Mouse (Mus musculus) midbrain, embryonic 16.5 days (tissue): ENCODE measurements at regions not wholly inside any gene's neighbourhood (a gene's known extent, or its start where the extent isn't known, plus 50 kb on each side); places are given as distances from the start of the nearest gene placed in this dataset.

ENCODE experiments used
- ATAC-seq: fragments of 200-750 bp; cut with Nextera tagmentation; 2 replicates; pipeline ENCODE4 v1.8.0; 2017; ENCODE audit warnings: moderate TSS enrichment
- H3K27ac ChIP-seq: fragments of 300-500 bp; sonication (generic); 2 replicates; pipeline ENCODE4 v1.5.1; 2014; ENCODE audit warnings: mild to moderate bottlenecking, low read length, mixed read lengths
- H3K27me3 ChIP-seq: fragments of 300-500 bp; sonication (generic); 2 replicates; pipeline ENCODE4 v1.6.1; 2014; ENCODE audit warnings: low read depth, low read length, mixed read lengths; ENCODE audit not compliant: control insufficient read depth, insufficient read depth
- H3K36me3 ChIP-seq: fragments of 300-500 bp; sonication (generic); 2 replicates; pipeline ENCODE4 v1.6.1; 2014; ENCODE audit warnings: mild to moderate bottlenecking, low read length, moderate library complexity, mixed read lengths; ENCODE audit not compliant: control insufficient read depth, insufficient read depth
- H3K4me1 ChIP-seq: fragments of 300-500 bp; sonication (generic); 2 replicates; pipeline ENCODE4 v1.6.1; 2014; ENCODE audit warnings: mild to moderate bottlenecking, low read length, mixed read lengths; ENCODE audit not compliant: control insufficient read depth, insufficient read depth
- H3K4me2 ChIP-seq: fragments of 300-500 bp; sonication (generic); 2 replicates; pipeline ENCODE4 v1.6.1; 2014; ENCODE audit warnings: mild to moderate bottlenecking, low read length, mixed read lengths
- H3K4me3 ChIP-seq: fragments of 300-500 bp; sonication (generic); 2 replicates; pipeline ENCODE4 v1.5.1; 2014; ENCODE audit warnings: low read depth, mild to moderate bottlenecking, low read length, moderate library complexity, mixed read lengths
- H3K9ac ChIP-seq: fragments of 300-500 bp; sonication (generic); 2 replicates; pipeline ENCODE4 v1.6.1; 2014; ENCODE audit warnings: low read depth, low read length, mixed read lengths
- H3K9me3 ChIP-seq: fragments of 300-500 bp; sonication (generic); replicated peaks from 2 replicates; pipeline ENCODE4 v1.6.1; 2014; ENCODE audit warnings: mild to moderate bottlenecking, low read length, mixed read lengths; ENCODE audit not compliant: control insufficient read depth, poor library complexity, severe bottlenecking
- WGBS: fragments of 180-500 bp; shearing (Covaris S2); extraction: QIAGEN DNeasy Blood & Tissue Kit; methylation state at CpG from one replicate; pipeline ENCODE4 v1.1.7; 2014; 5-methylcytosine and 5-hydroxymethylcytosine counted together

- Histone ChIP-seq H3K4me1 (0 out of 2 replicates have a peak, but pooled peaks cover 2% of the 10 kb centered on the region), H3K9me3 (no peaks in the 10 kb centered on the region), H3K4me2 (no peak overlapping the region), H3K27ac (no peak overlapping the region), H3K27me3 (no peaks in the 10 kb centered on the region), H3K36me3 (no peaks in the 10 kb centered on the region), H3K9ac (no peak overlapping the region), H3K4me3 (no peak overlapping the region)
- no peak for ATAC-seq
- 66% methylated on average over 4 of the region's 4 CpGs for WGBS
Measured at GRCm38 (mm10) chr10:9438366-9438765, 236.6 kb downstream of the Samd5 start.

DNA sequence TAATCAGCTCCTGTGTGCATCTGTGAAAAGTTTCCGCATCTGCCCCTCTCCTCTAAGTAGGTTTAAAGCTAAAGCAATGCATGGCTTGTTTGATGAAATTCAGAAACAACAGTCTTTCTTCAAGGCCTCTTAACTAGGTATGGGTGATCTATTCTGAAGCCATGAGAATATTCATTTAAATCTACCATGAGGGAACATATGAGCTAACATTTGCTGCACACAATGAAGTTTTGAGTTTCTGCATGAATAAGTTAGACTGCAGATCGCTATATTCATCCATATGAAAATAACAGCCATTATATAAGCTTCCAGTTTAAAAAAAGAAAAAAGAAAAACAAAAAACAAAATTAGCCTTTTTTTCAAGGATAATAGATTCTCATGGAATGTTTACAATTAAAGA lies 245.9 kb downstream of the Samd5 start:
- ATAC-seq: no peak
- Histone ChIP-seq H3K27ac (no peak overlapping the region), H3K9me3 (no peaks in the 10 kb centered on the region), H3K4me1 (no peaks in the 10 kb centered on the region), H3K36me3 (no peaks in the 10 kb centered on the region), H3K4me3 (no peak overlapping the region), H3K4me2 (no peak overlapping the region), H3K27me3 (no peaks in the 10 kb centered on the region), H3K9ac (no peak overlapping the region)
- 80% methylated on average over 2 of the region's 2 CpGs for WGBS

DNA sequence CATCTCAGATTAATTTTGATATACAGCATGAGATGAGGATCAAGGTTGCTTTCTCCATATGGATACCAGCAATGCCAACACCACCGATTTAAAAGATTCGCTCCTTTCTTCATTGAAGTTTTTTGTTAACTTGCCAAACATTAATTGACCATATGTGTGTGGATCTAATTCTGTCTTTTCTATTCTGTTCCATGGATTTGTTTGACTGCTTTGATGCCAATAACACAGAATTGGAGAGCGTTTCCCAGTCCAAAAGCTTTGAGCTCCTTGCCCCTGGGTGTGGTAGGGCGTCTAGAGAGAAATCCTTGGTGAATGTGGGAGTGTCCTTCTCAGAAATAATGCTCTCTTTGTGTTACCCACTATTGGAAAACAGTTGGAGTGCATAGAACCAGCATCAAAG lies 254.3 kb downstream of the Samd5 start:
- H3K9me3 ChIP-seq: no peaks in the 10 kb centered on the region
- no peak overlapping the region for H3K27ac ChIP-seq
- WGBS: 48% methylated on average over 4 of the region's 4 CpGs
- H3K9ac ChIP-seq: no peak overlapping the region
- H3K4me3 ChIP-seq: no peak overlapping the region
- no peaks in the 10 kb centered on the region for H3K27me3 ChIP-seq
- no peak for ATAC-seq
- H3K4me1 ChIP-seq: no peaks in the 10 kb centered on the region
- H3K36me3 ChIP-seq: no peaks in the 10 kb centered on the region
- no peak overlapping the region for H3K4me2 ChIP-seq

- WGBS: 97% methylated on average over 5 of the region's 5 CpGs
- no peak overlapping the region for H3K4me2 ChIP-seq
- H3K27me3 ChIP-seq: no peaks in the 10 kb centered on the region
- no peaks in the 10 kb centered on the region for H3K4me1 ChIP-seq
- H3K4me3 ChIP-seq: no peak overlapping the region
- H3K27ac ChIP-seq: no peak overlapping the region
- H3K9me3 ChIP-seq: no peaks in the 10 kb centered on the region
- no peaks in the 10 kb centered on the region for H3K36me3 ChIP-seq
- ATAC-seq: no peak
- no peak overlapping the region for H3K9ac ChIP-seq
Measured at GRCm38 (mm10) chr10:9416685-9417084, 258.3 kb downstream of the Samd5 start.

- Histone ChIP-seq H3K4me3 (no peak overlapping the region), H3K9me3 (no peaks in the 10 kb centered on the region), H3K4me1 (peaks cover 2% of the 10 kb centered on the region), H3K9ac (no peak overlapping the region), H3K27ac (no peak overlapping the region), H3K4me2 (no peak overlapping the region), H3K27me3 (no peaks in the 10 kb centered on the region), H3K36me3 (no peaks in the 10 kb centered on the region)
- no peak for ATAC-seq
- 61% methylated on average over 4 of the region's 4 CpGs for WGBS
Measured at GRCm38 (mm10) chr10:9406101-9406500, 268.9 kb downstream of the Samd5 start.

- no peaks in the 10 kb centered on the region for H3K27me3 ChIP-seq
- WGBS: 91% methylated on average over 2 of the region's 2 CpGs
- H3K36me3 ChIP-seq: no peaks in the 10 kb centered on the region
- ATAC-seq: no peak
- no peak overlapping the region for H3K9ac ChIP-seq
- H3K4me2 ChIP-seq: no peak overlapping the region
- H3K4me3 ChIP-seq: no peak overlapping the region
- peaks cover 3% of the 10 kb centered on the region for H3K4me1 ChIP-seq
- no peaks in the 10 kb centered on the region for H3K9me3 ChIP-seq
- no peak overlapping the region for H3K27ac ChIP-seq
Measured at GRCm38 (mm10) chr10:9405417-9405816, 269.6 kb downstream of the Samd5 start.

- Histone ChIP-seq H3K27ac (no peak overlapping the region), H3K4me3 (no peak overlapping the region), H3K9me3 (no peaks in the 10 kb centered on the region), H3K36me3 (no peaks in the 10 kb centered on the region), H3K27me3 (no peaks in the 10 kb centered on the region), H3K4me2 (no peak overlapping the region), H3K4me1 (peaks cover 3% of the 10 kb centered on the region), H3K9ac (no peak overlapping the region)
- ATAC-seq: no peak
- WGBS: 85% methylated on average over 6 of the region's 6 CpGs
Measured at GRCm38 (mm10) chr10:9404963-9405362, 270.0 kb downstream of the Samd5 start.

- no peaks in the 10 kb centered on the region for H3K9me3 ChIP-seq
- H3K27me3 ChIP-seq: no peaks in the 10 kb centered on the region
- 68% methylated on average over 15 of the region's 15 CpGs for WGBS
- H3K36me3 ChIP-seq: no peaks in the 10 kb centered on the region
- H3K4me1 ChIP-seq: peaks cover 3% of the 10 kb centered on the region
- ATAC-seq: no peak
- no peak overlapping the region for H3K4me2 ChIP-seq
- no peak overlapping the region for H3K27ac ChIP-seq
- H3K4me3 ChIP-seq: no peak overlapping the region
- H3K9ac ChIP-seq: no peak overlapping the region
Measured at GRCm38 (mm10) chr10:9400911-9401617, 273.9 kb downstream of the Samd5 start.

DNA sequence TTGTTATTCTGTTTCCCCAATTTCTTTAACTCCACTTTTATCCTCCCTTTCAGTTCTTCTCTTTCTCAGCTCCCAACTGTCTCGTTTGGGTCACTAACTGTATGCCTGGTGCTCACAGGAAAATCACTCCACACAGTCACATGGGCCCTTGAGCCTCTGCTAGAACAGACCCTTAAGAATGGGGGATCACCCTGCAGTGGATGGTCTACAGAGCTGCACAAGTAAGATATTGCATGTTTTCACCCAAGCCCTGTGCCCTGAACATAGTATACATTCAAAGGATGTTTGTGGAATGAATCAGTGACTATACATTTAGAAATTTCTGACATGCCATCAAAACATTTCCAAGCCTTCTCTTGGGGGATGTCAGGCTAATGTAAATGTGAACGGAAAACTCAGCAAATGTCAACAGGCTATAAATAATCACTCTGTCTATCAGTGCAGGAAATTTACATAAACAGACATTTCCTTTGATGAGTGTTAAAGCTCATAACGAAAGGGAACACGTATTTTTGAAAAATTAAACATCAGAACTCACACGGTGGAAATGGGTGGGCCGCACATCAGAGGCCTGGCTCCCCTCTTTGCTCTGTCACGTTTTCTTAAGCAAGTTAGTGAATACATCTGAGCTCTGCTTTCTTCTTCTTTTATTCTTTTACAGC lies 297.4 kb downstream of the Samd5 start:
- Histone ChIP-seq H3K4me2 (no peak overlapping the region), H3K27ac (no peak overlapping the region), H3K9ac (no peak overlapping the region), H3K36me3 (no peaks in the 10 kb centered on the region), H3K4me3 (no peak overlapping the region), H3K9me3 (no peaks in the 10 kb centered on the region), H3K27me3 (no peaks in the 10 kb centered on the region), H3K4me1 (peaks cover 7% of the 10 kb centered on the region; the same call in 1 of the 2 replicates)
- ATAC-seq: no peak
- 49% methylated on average over 7 of the region's 7 CpGs for WGBS
